Mouse (Mus musculus): ENCODE data around the gene Msmo1. TPM values are rescaled to one million over a fixed set of nuclear protein-coding genes. Genes with fewer than 3 reads are reported as not detected.

Gene Msmo1
- polyA plus RNA-seq, 1 experiment, result 65.0 TPM

DNA sequence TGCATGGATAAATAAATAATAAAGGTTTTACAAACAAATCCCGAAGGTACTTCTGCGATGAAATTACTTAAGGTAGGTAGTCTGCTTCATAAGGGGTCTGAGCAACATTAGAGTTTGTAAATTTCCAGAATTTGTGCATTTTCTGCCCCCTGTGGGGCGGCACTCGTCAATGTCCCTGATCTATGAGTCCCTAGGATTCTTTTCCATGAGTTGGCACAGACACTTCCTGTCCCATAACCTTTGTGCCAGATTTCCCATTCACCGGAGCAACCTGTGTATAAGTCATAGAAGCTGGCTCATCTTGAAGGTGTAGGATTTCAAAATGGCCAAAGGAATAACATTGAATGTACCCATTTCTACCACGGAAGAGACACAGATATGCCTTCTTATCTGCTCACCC, 43.3 kb downstream of the Msmo1 start:
- TF ChIP-seq POLR2A (IDR thresholded peaks at IDR 0.05; ENCODE audit: insufficient read length, low read depth) (no peak), TCF3 (IDR thresholded peaks at IDR 0.05; ENCODE audit: insufficient read length, low read depth) (no peak), MYOD1 (IDR thresholded peaks at IDR 0.05; ENCODE audit: control insufficient read depth in 1 of 3, insufficient read length in 2 of 3, low read depth in 2 of 3) (no peak), E2F4 (IDR thresholded peaks at IDR 0.05; ENCODE audit: insufficient read depth) (no peak), REST (IDR thresholded peaks at IDR 0.05; ENCODE audit: insufficient read depth, insufficient read length) (no peak), POLR2AphosphoS2 (IDR thresholded peaks at IDR 0.05; ENCODE audit: insufficient read length, low read depth) (no peak), MAX (IDR thresholded peaks at IDR 0.05; ENCODE audit: low read depth) (no peak), USF1 (IDR thresholded peaks at IDR 0.05; ENCODE audit: low read depth) (no peak), SRF (IDR thresholded peaks at IDR 0.05; ENCODE audit: control insufficient read depth, insufficient read length, low read depth) (no peak), CEBPB (IDR thresholded peaks at IDR 0.05; ENCODE audit: insufficient read depth, poor library complexity, severe bottlenecking) (no peak), TCF12 (IDR thresholded peaks at IDR 0.05; ENCODE audit: insufficient read depth, poor library complexity, severe bottlenecking) (no peak), MYOG (IDR thresholded peaks at IDR 0.05; ENCODE audit: control insufficient read depth in 1 of 3, insufficient read depth in 1 of 3, insufficient read length in 2 of 3, low read depth in 2 of 3) (no peak)
- H3K4me2 ChIP-seq (ENCODE audit: low read depth), result no peak overlapping the region
- peaks cover 6% of the 10 kb centered on the region for H3K79me2 ChIP-seq (ENCODE audit: control insufficient read depth, insufficient read depth)
- no peaks in the 10 kb centered on the region for H3K36me3 ChIP-seq (ENCODE audit: control insufficient read depth, insufficient read depth)
- H3K4me3 ChIP-seq, result no peak overlapping the region
- no peaks in the 10 kb centered on the region for H3K27me3 ChIP-seq (ENCODE audit: control insufficient read depth, insufficient read depth, insufficient read length)
- no peak overlapping the region for H3ac ChIP-seq (ENCODE audit: control insufficient read depth, insufficient read length)

DNA sequence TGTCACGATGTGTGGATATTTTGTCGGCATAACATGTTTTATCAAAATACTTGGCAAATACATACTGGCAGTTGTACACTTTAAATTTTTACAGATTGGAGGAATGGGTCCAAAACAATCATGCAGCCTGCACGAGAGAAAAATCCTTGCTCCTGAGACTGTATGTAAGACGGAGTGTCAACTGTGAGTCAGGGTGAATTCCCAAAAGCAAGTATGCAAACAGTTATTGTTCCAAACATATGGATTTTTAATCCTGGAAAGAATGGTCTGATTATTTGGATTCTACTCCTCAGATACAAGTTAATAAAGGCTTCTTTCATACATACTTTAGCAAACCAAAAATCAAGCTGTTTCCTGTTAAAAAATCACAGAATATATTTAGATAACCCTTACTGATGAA, 44.9 kb downstream of the Msmo1 start:
- Histone ChIP-seq H3K27me3 (ENCODE audit: control insufficient read depth, insufficient read depth, insufficient read length) (no peaks in the 10 kb centered on the region), H3K4me2 (ENCODE audit: low read depth) (peak overlapping the region; percentile 1), H3K36me3 (ENCODE audit: control insufficient read depth, insufficient read depth) (no peaks in the 10 kb centered on the region), H3ac (ENCODE audit: control insufficient read depth, insufficient read length) (no peak overlapping the region), H3K4me3 (no peak overlapping the region), H3K79me2 (ENCODE audit: control insufficient read depth, insufficient read depth) (peaks cover 6% of the 10 kb centered on the region)
- TF ChIP-seq E2F4 (IDR thresholded peaks at IDR 0.05; ENCODE audit: insufficient read depth), result no peak
- no peak for TF ChIP-seq CEBPB (IDR thresholded peaks at IDR 0.05; ENCODE audit: insufficient read depth, poor library complexity, severe bottlenecking)
- no peak for TF ChIP-seq SRF (IDR thresholded peaks at IDR 0.05; ENCODE audit: control insufficient read depth, insufficient read length, low read depth)
- no peak for TF ChIP-seq POLR2AphosphoS2 (IDR thresholded peaks at IDR 0.05; ENCODE audit: insufficient read length, low read depth)
- no peak for TF ChIP-seq TCF3 (IDR thresholded peaks at IDR 0.05; ENCODE audit: insufficient read length, low read depth)
- no peak for TF ChIP-seq MAX (IDR thresholded peaks at IDR 0.05; ENCODE audit: low read depth)
- no peak for TF ChIP-seq MYOG (IDR thresholded peaks at IDR 0.05; ENCODE audit: control insufficient read depth in 1 of 3, insufficient read depth in 1 of 3, insufficient read length in 2 of 3, low read depth in 2 of 3)
- no peak for TF ChIP-seq POLR2A (IDR thresholded peaks at IDR 0.05; ENCODE audit: insufficient read length, low read depth)
- no peak for TF ChIP-seq REST (IDR thresholded peaks at IDR 0.05; ENCODE audit: insufficient read depth, insufficient read length)
- TF ChIP-seq USF1 (IDR thresholded peaks at IDR 0.05; ENCODE audit: low read depth), result no peak
- TF ChIP-seq TCF12 (IDR thresholded peaks at IDR 0.05; ENCODE audit: insufficient read depth, poor library complexity, severe bottlenecking), result no peak
- no peak for TF ChIP-seq MYOD1 (IDR thresholded peaks at IDR 0.05; ENCODE audit: control insufficient read depth in 1 of 3, insufficient read length in 2 of 3, low read depth in 2 of 3)

GRCm38 (mm10) chr8:64688161-64688560, 45.4 kb downstream of the Msmo1 start:
- H3K79me2 ChIP-seq (ENCODE audit: control insufficient read depth, insufficient read depth), result peaks cover 6% of the 10 kb centered on the region
- H3K4me2 ChIP-seq (ENCODE audit: low read depth), result peak overlapping the region; percentile 1
- H3K27me3 ChIP-seq (ENCODE audit: control insufficient read depth, insufficient read depth, insufficient read length), result no peaks in the 10 kb centered on the region
- no peak overlapping the region for H3ac ChIP-seq (ENCODE audit: control insufficient read depth, insufficient read length)
- H3K4me3 ChIP-seq, result no peak overlapping the region
- TF ChIP-seq TCF12 (IDR thresholded peaks at IDR 0.05; ENCODE audit: insufficient read depth, poor library complexity, severe bottlenecking) (no peak), POLR2A (IDR thresholded peaks at IDR 0.05; ENCODE audit: insufficient read length, low read depth) (no peak), USF1 (IDR thresholded peaks at IDR 0.05; ENCODE audit: low read depth) (no peak), MYOG (IDR thresholded peaks at IDR 0.05; ENCODE audit: control insufficient read depth in 1 of 3, insufficient read depth in 1 of 3, insufficient read length in 2 of 3, low read depth in 2 of 3) (no peak), CEBPB (IDR thresholded peaks at IDR 0.05; ENCODE audit: insufficient read depth, poor library complexity, severe bottlenecking) (no peak), REST (IDR thresholded peaks at IDR 0.05; ENCODE audit: insufficient read depth, insufficient read length) (no peak), TCF3 (IDR thresholded peaks at IDR 0.05; ENCODE audit: insufficient read length, low read depth) (no peak), SRF (IDR thresholded peaks at IDR 0.05; ENCODE audit: control insufficient read depth, insufficient read length, low read depth) (no peak), MYOD1 (IDR thresholded peaks at IDR 0.05; ENCODE audit: control insufficient read depth in 1 of 3, insufficient read length in 2 of 3, low read depth in 2 of 3) (no peak), MAX (IDR thresholded peaks at IDR 0.05; ENCODE audit: low read depth) (no peak), POLR2AphosphoS2 (IDR thresholded peaks at IDR 0.05; ENCODE audit: insufficient read length, low read depth) (no peak), E2F4 (IDR thresholded peaks at IDR 0.05; ENCODE audit: insufficient read depth) (no peak)
- H3K36me3 ChIP-seq (ENCODE audit: control insufficient read depth, insufficient read depth), result no peaks in the 10 kb centered on the region

DNA sequence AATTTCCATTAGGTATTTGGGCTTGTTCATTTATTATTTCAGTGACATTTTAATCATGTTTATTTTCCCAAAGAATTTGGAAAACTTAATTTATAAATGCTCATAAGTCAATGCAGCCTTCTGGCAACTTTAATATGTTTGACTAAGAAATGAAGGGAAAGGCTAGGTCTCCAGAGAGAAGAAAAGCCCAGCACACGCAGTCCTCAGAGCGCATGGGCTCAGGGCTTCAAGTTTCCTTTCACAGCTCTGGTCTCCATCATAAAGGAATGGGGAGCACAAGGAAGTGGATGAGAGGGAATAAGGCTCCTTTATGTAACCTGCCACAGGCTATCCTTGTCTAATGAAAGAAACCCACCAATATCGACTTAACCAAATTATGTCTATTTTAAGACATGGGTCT, 51.1 kb downstream of the Msmo1 start:
- no peak for TF ChIP-seq E2F4 (IDR thresholded peaks at IDR 0.05; ENCODE audit: insufficient read depth)
- no peak for TF ChIP-seq MAX (IDR thresholded peaks at IDR 0.05; ENCODE audit: low read depth)
- TF ChIP-seq POLR2A (IDR thresholded peaks at IDR 0.05; ENCODE audit: insufficient read length, low read depth), result no peak
- no peak for TF ChIP-seq SRF (IDR thresholded peaks at IDR 0.05; ENCODE audit: control insufficient read depth, insufficient read length, low read depth)
- TF ChIP-seq MYOD1 (IDR thresholded peaks at IDR 0.05; ENCODE audit: control insufficient read depth in 1 of 3, insufficient read length in 2 of 3, low read depth in 2 of 3), result no peak
- no peak for TF ChIP-seq TCF12 (IDR thresholded peaks at IDR 0.05; ENCODE audit: insufficient read depth, poor library complexity, severe bottlenecking)
- H3K4me3 ChIP-seq, result no peak overlapping the region
- H3K36me3 ChIP-seq (ENCODE audit: control insufficient read depth, insufficient read depth), result no peaks in the 10 kb centered on the region
- no peaks in the 10 kb centered on the region for H3K27me3 ChIP-seq (ENCODE audit: control insufficient read depth, insufficient read depth, insufficient read length)
- no peaks in the 10 kb centered on the region for H3K79me2 ChIP-seq (ENCODE audit: control insufficient read depth, insufficient read depth)
- H3K4me2 ChIP-seq (ENCODE audit: low read depth), result no peak overlapping the region
- H3ac ChIP-seq (ENCODE audit: control insufficient read depth, insufficient read length), result no peak overlapping the region

DNA sequence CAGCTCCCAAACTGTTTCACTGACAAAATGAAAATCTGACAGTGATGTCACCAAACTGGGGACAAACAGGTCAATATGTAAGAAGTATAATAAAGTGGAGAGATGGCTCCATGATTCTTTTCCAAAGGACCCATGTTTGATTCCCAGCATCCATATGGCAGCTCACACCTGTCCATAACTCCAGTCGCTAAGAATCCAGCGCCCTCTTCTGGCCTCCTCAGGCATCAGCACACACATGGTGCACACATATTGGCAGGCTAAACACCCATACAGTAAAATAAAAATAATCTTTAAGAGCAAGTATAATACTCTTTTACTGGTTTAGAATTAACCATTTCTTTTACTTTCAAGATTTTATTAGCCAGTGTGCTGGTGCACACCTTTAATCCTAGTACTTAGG, 57.2 kb downstream of the Msmo1 start:
- Histone ChIP-seq H3K4me2 (ENCODE audit: low read depth) (no peak overlapping the region), H3K4me3 (no peak overlapping the region), H3K36me3 (ENCODE audit: control insufficient read depth, insufficient read depth) (no peaks in the 10 kb centered on the region), H3K27me3 (ENCODE audit: control insufficient read depth, insufficient read depth, insufficient read length) (no peaks in the 10 kb centered on the region), H3K79me2 (ENCODE audit: control insufficient read depth, insufficient read depth) (no peaks in the 10 kb centered on the region), H3ac (ENCODE audit: control insufficient read depth, insufficient read length) (no peak overlapping the region)
- TF ChIP-seq TCF12 (IDR thresholded peaks at IDR 0.05; ENCODE audit: insufficient read depth, poor library complexity, severe bottlenecking) (no peak), USF1 (IDR thresholded peaks at IDR 0.05; ENCODE audit: low read depth) (no peak), SRF (IDR thresholded peaks at IDR 0.05; ENCODE audit: control insufficient read depth, insufficient read length, low read depth) (no peak), REST (IDR thresholded peaks at IDR 0.05; ENCODE audit: insufficient read depth, insufficient read length) (no peak), E2F4 (IDR thresholded peaks at IDR 0.05; ENCODE audit: insufficient read depth) (no peak), MYOG (IDR thresholded peaks at IDR 0.05; ENCODE audit: control insufficient read depth in 1 of 3, insufficient read depth in 1 of 3, insufficient read length in 2 of 3, low read depth in 2 of 3) (no peak), CEBPB (IDR thresholded peaks at IDR 0.05; ENCODE audit: insufficient read depth, poor library complexity, severe bottlenecking) (no peak), TCF3 (IDR thresholded peaks at IDR 0.05; ENCODE audit: insufficient read length, low read depth) (no peak), MYOD1 (IDR thresholded peaks at IDR 0.05; ENCODE audit: control insufficient read depth in 1 of 3, insufficient read length in 2 of 3, low read depth in 2 of 3) (no peak), POLR2A (IDR thresholded peaks at IDR 0.05; ENCODE audit: insufficient read length, low read depth) (no peak), POLR2AphosphoS2 (IDR thresholded peaks at IDR 0.05; ENCODE audit: insufficient read length, low read depth) (no peak), MAX (IDR thresholded peaks at IDR 0.05; ENCODE audit: low read depth) (no peak)
